Mouse (Mus musculus) limb, embryonic 13.5 days (tissue): ENCODE measurements around the gene Macrod1. TPM values are rescaled to one million over a fixed set of nuclear protein-coding genes. Genes with fewer than 3 reads are reported as not detected.

Experiments
- ATAC-seq: fragments of 200-750 bp; cut with Nextera tagmentation; 2 replicates; pipeline ENCODE4 v1.8.0; 2017; ENCODE audit warnings: low read depth, moderate number of reproducible peaks, moderate TSS enrichment; ENCODE audit not compliant: low FRiP score
- H3K27ac ChIP-seq: fragments of 300-500 bp; sonication (generic); 2 replicates; pipeline ENCODE4 v1.5.1; 2015; ENCODE audit warnings: inconsistent platforms, mild to moderate bottlenecking, moderate library complexity
- H3K27me3 ChIP-seq: fragments of 300-500 bp; sonication (generic); 2 replicates; pipeline ENCODE4 v1.6.1; 2015; ENCODE audit warnings: mild to moderate bottlenecking, inconsistent platforms
- H3K36me3 ChIP-seq: fragments of 300-500 bp; sonication (generic); 2 replicates; pipeline ENCODE4 v1.6.1; 2015; ENCODE audit warnings: inconsistent platforms, mild to moderate bottlenecking, moderate library complexity
- H3K4me1 ChIP-seq: fragments of 300-500 bp; sonication (generic); 2 replicates; pipeline ENCODE4 v1.6.1; 2015; ENCODE audit warnings: inconsistent platforms
- H3K4me2 ChIP-seq: fragments of 300-500 bp; sonication (generic); replicated peaks from 2 replicates; pipeline ENCODE4 v1.6.1; 2015; ENCODE audit warnings: inconsistent platforms, mild to moderate bottlenecking, moderate library complexity
- H3K4me3 ChIP-seq: fragments of 300-500 bp; sonication (generic); 2 replicates; pipeline ENCODE4 v1.5.1; 2015; ENCODE audit warnings: moderate library complexity, mild to moderate bottlenecking, inconsistent platforms
- H3K9ac ChIP-seq: fragments of 300-500 bp; sonication (generic); 2 replicates; pipeline ENCODE4 v1.6.1; 2015; ENCODE audit warnings: mild to moderate bottlenecking, inconsistent platforms
- H3K9me3 ChIP-seq: fragments of 300-500 bp; sonication (generic); 2 replicates; pipeline ENCODE4 v1.6.1; 2016; ENCODE audit warnings: inconsistent platforms
- WGBS: fragments of 180-500 bp; shearing (Covaris S2); methylation state at CpG from one replicate; pipeline ENCODE4 v1.1.7; 2015; 5-methylcytosine and 5-hydroxymethylcytosine counted together
- polyA plus RNA-seq: library from polyadenylated mRNA; unstranded; fragments of >200 nt; fragmentation: Nextera tagmentation; extraction: Ambion mirVana; gene quantifications from 2 replicates; pipeline ENCODE4 v1.2.1, GENCODE M21; 2015

Macrod1 gene
- polyA plus RNA-seq, 1 experiment from 2014 or later, result 13.3 TPM

- no peak for ATAC-seq
- H3K4me1 ChIP-seq, result peaks cover 83% of the 10 kb centered on the region
- 16% methylated on average over 5 of the region's 5 CpGs for WGBS
- H3K36me3 ChIP-seq, result no peaks in the 10 kb centered on the region
- H3K9me3 ChIP-seq, result no peaks in the 10 kb centered on the region
- peaks cover 50% of the 10 kb centered on the region for H3K27me3 ChIP-seq
- H3K9ac ChIP-seq, result no peak overlapping the region; the same call in 1 of the 2 replicates
- no peak overlapping the region for H3K4me3 ChIP-seq
- H3K4me2 ChIP-seq, result no peak overlapping the region
- H3K27ac ChIP-seq, result peak overlapping the region; percentile 22; the same call in 1 of the 2 replicates
Measured at GRCm38 (mm10) chr19:7110097-7110496, 53.5 kb downstream of the Macrod1 start.

GRCm38 (mm10) chr19:7110875-7111274 is 54.3 kb downstream of the Macrod1 start:
- H3K36me3 ChIP-seq, result no peaks in the 10 kb centered on the region
- H3K4me2 ChIP-seq, result peak overlapping the region; percentile 9; the same call in 1 of the 2 replicates
- H3K27ac ChIP-seq, result no peak overlapping the region
- H3K27me3 ChIP-seq, result peaks cover 54% of the 10 kb centered on the region
- H3K4me3 ChIP-seq, result no peak overlapping the region
- no peak overlapping the region for H3K9ac ChIP-seq
- no peaks in the 10 kb centered on the region for H3K9me3 ChIP-seq
- WGBS, result 38% methylated on average over 6 of the region's 6 CpGs
- peaks cover 80% of the 10 kb centered on the region for H3K4me1 ChIP-seq
- ATAC-seq, result no peak

- ATAC-seq, result no peak
- Histone ChIP-seq H3K36me3 (no peaks in the 10 kb centered on the region), H3K4me3 (no peak overlapping the region), H3K9ac (no peak overlapping the region), H3K4me1 (peaks cover 80% of the 10 kb centered on the region), H3K27ac (no peak overlapping the region), H3K9me3 (no peaks in the 10 kb centered on the region), H3K27me3 (peaks cover 54% of the 10 kb centered on the region), H3K4me2 (no peak overlapping the region)
- WGBS, result 88% methylated on average over 6 of the region's 6 CpGs
Measured at GRCm38 (mm10) chr19:7111309-7111708, 54.7 kb downstream of the Macrod1 start.

GRCm38 (mm10) chr19:7111710-7112109 is 55.1 kb downstream of the Macrod1 start:
- no peaks in the 10 kb centered on the region for H3K36me3 ChIP-seq
- ATAC-seq, result no peak
- H3K9ac ChIP-seq, result no peak overlapping the region
- H3K27ac ChIP-seq, result no peak overlapping the region
- H3K9me3 ChIP-seq, result no peaks in the 10 kb centered on the region
- H3K4me3 ChIP-seq, result no peak overlapping the region
- H3K27me3 ChIP-seq, result peaks cover 51% of the 10 kb centered on the region
- no peak overlapping the region for H3K4me2 ChIP-seq
- WGBS, result 84% methylated on average over 4 of the region's 4 CpGs
- peaks cover 83% of the 10 kb centered on the region for H3K4me1 ChIP-seq

- Histone ChIP-seq H3K9me3 (no peaks in the 10 kb centered on the region), H3K4me3 (no peak overlapping the region), H3K4me1 (peaks cover 90% of the 10 kb centered on the region), H3K27ac (peak overlapping the region; percentile 81), H3K9ac (no peak overlapping the region), H3K36me3 (no peaks in the 10 kb centered on the region), H3K4me2 (no peak overlapping the region), H3K27me3 (peaks cover 44% of the 10 kb centered on the region)
- no peak for ATAC-seq
- 26% methylated on average over 3 of the region's 3 CpGs for WGBS
Measured at GRCm38 (mm10) chr19:7112628-7113027, 56.0 kb downstream of the Macrod1 start.

GRCm38 (mm10) chr19:7113574-7113973 is 57.0 kb downstream of the Macrod1 start:
- Histone ChIP-seq H3K9ac (peak overlapping the region; percentile 10), H3K27ac (peak overlapping the region; percentile 81), H3K4me1 (peaks cover 83% of the 10 kb centered on the region), H3K4me3 (peak overlapping the region; percentile 2; the same call in 1 of the 2 replicates), H3K36me3 (no peaks in the 10 kb centered on the region), H3K4me2 (peak overlapping the region; percentile 42), H3K9me3 (no peaks in the 10 kb centered on the region), H3K27me3 (peaks cover 50% of the 10 kb centered on the region)
- WGBS, result 6% methylated on average over 14 of the region's 14 CpGs
- no peak for ATAC-seq

- Histone ChIP-seq H3K4me2 (no peak overlapping the region), H3K9me3 (no peaks in the 10 kb centered on the region), H3K4me3 (no peak overlapping the region), H3K27me3 (peaks cover 58% of the 10 kb centered on the region), H3K9ac (0 out of 2 replicates have a peak overlapping the region, but pooled peaks have one; percentile 8), H3K36me3 (no peaks in the 10 kb centered on the region), H3K4me1 (peaks cover 64% of the 10 kb centered on the region), H3K27ac (no peak overlapping the region)
- ATAC-seq, result no peak
- WGBS, result 78% methylated on average over 4 of the region's 4 CpGs
Measured at GRCm38 (mm10) chr19:7116038-7116731, 59.6 kb downstream of the Macrod1 start.

- H3K4me1 ChIP-seq, result peaks cover 64% of the 10 kb centered on the region
- WGBS, result 19% methylated on average over 4 of the region's 4 CpGs
- 0 out of 2 replicates have a peak overlapping the region, but pooled peaks have one; percentile 3 for H3K4me2 ChIP-seq
Measured at GRCm38 (mm10) chr19:7117141-7117540, 60.5 kb downstream of the Macrod1 start.

GRCm38 (mm10) chr19:7117653-7118307 is 61.2 kb downstream of the Macrod1 start:
- no peak overlapping the region for H3K4me3 ChIP-seq
- peaks cover 46% of the 10 kb centered on the region for H3K27me3 ChIP-seq
- no peaks in the 10 kb centered on the region for H3K9me3 ChIP-seq
- H3K27ac ChIP-seq, result no peak overlapping the region
- no peaks in the 10 kb centered on the region for H3K36me3 ChIP-seq
- H3K4me1 ChIP-seq, result peaks cover 64% of the 10 kb centered on the region
- 78% methylated on average over 8 of the region's 8 CpGs for WGBS
- no peak overlapping the region for H3K4me2 ChIP-seq
- no peak for ATAC-seq
- no peak overlapping the region for H3K9ac ChIP-seq

More at GRCm38 (mm10) chr19:7117141-7117540, 60.5 kb downstream of the Macrod1 start:
- H3K9me3 ChIP-seq, result no peaks in the 10 kb centered on the region
- no peak overlapping the region for H3K4me3 ChIP-seq
- no peaks in the 10 kb centered on the region for H3K36me3 ChIP-seq
- H3K27ac ChIP-seq, result no peak overlapping the region
- H3K9ac ChIP-seq, result no peak overlapping the region
- peaks cover 49% of the 10 kb centered on the region for H3K27me3 ChIP-seq
- no peak for ATAC-seq

GRCm38 (mm10) chr19:7121252-7121651 is 64.6 kb downstream of the Macrod1 start:
- no peak overlapping the region for H3K27ac ChIP-seq
- H3K27me3 ChIP-seq, result peaks cover 46% of the 10 kb centered on the region
- no peaks in the 10 kb centered on the region for H3K9me3 ChIP-seq
- H3K36me3 ChIP-seq, result no peaks in the 10 kb centered on the region
- H3K4me2 ChIP-seq, result no peak overlapping the region
- peak; percentile 29; the same call in 1 of the 2 replicates for ATAC-seq
- H3K9ac ChIP-seq, result 0 out of 2 replicates have a peak overlapping the region, but pooled peaks have one; percentile 4
- WGBS, result 36% methylated on average over 11 of the region's 11 CpGs
- H3K4me3 ChIP-seq, result no peak overlapping the region
- peaks cover 37% of the 10 kb centered on the region for H3K4me1 ChIP-seq

GRCm38 (mm10) chr19:7122277-7122676 is 65.7 kb downstream of the Macrod1 start:
- Histone ChIP-seq H3K4me2 (no peak overlapping the region), H3K4me3 (no peak overlapping the region), H3K4me1 (peaks cover 27% of the 10 kb centered on the region), H3K27ac (no peak overlapping the region), H3K36me3 (no peaks in the 10 kb centered on the region), H3K9me3 (no peaks in the 10 kb centered on the region), H3K27me3 (peaks cover 47% of the 10 kb centered on the region), H3K9ac (no peak overlapping the region)
- ATAC-seq, result no peak
- 40% methylated on average over 4 of the region's 4 CpGs for WGBS

- H3K27ac ChIP-seq, result no peak overlapping the region
- peaks cover 26% of the 10 kb centered on the region for H3K4me1 ChIP-seq
- no peaks in the 10 kb centered on the region for H3K9me3 ChIP-seq
- peaks cover 45% of the 10 kb centered on the region for H3K27me3 ChIP-seq
- ATAC-seq, result no peak
- WGBS, result 43% methylated on average over 10 of the region's 10 CpGs
- H3K9ac ChIP-seq, result peak overlapping the region; percentile 39; the same call in 1 of the 2 replicates
- H3K36me3 ChIP-seq, result no peaks in the 10 kb centered on the region
- no peak overlapping the region for H3K4me3 ChIP-seq
- H3K4me2 ChIP-seq, result no peak overlapping the region
Measured at GRCm38 (mm10) chr19:7122698-7123306, 66.2 kb downstream of the Macrod1 start.
